Mouse (Mus musculus) heart, adult 2 months (tissue): ENCODE results near the gene Gm11037. TPM values are rescaled to one million over a fixed set of nuclear protein-coding genes. Genes with fewer than 3 reads are reported as not detected.

Experiments
- DNase-seq, 2 experiments: peaks; one replicate each; pipeline ENCODE4 v3.0.0; 2021
- H3K27ac ChIP-seq: fragments of 200-600 bp; 2 replicates; pipeline ENCODE4 v1.8.1; 2022
- H3K27me3 ChIP-seq: fragments of 200-500 bp; 2 replicates; pipeline ENCODE4 v1.6.1; 2012; ENCODE audit warnings: mild to moderate bottlenecking, low read length, inconsistent platforms, mixed read lengths; ENCODE audit not compliant: control insufficient read depth, insufficient read depth
- H3K36me3 ChIP-seq: fragments of 200-500 bp; 2 replicates; pipeline ENCODE4 v1.6.1; 2012; ENCODE audit warnings: low read length, inconsistent platforms; ENCODE audit not compliant: control insufficient read depth, insufficient read depth
- H3K4me1 ChIP-seq: fragments of 200-500 bp; 2 replicates; pipeline ENCODE4 v1.6.1; 2011; ENCODE audit warnings: low read length; ENCODE audit not compliant: control insufficient read depth, insufficient read depth
- H3K4me3 ChIP-seq: fragments of 200-600 bp; 2 replicates; pipeline ENCODE4 v1.8.1; 2022
- H3K79me2 ChIP-seq: fragments of 200-500 bp; replicated peaks from 2 replicates; pipeline ENCODE4 v1.6.1; 2012; ENCODE audit warnings: mild to moderate bottlenecking, inconsistent platforms, low read length, moderate library complexity, mixed read lengths; ENCODE audit not compliant: control insufficient read depth, insufficient read depth
- H3K9ac ChIP-seq: fragments of 200-500 bp; 2 replicates; pipeline ENCODE4 v1.6.1; 2012; ENCODE audit warnings: low read depth, mild to moderate bottlenecking, control low read depth, inconsistent platforms, low read length, mixed read lengths
- CTCF ChIP-seq: fragments of 200-600 bp; IDR thresholded peaks from 2 replicates; pipeline ENCODE4 v1.8.1; 2022; ENCODE audit warnings: antibody characterized with exemption, mild to moderate bottlenecking, moderate library complexity
- EP300 ChIP-seq: fragments of 200-500 bp; IDR thresholded peaks from 2 replicates; pipeline ENCODE4 v1.6.1; 2011; ENCODE audit warnings: low read depth, low read length, control low read depth; ENCODE audit not compliant: insufficient read depth
- POLR2A ChIP-seq: fragments of 200-500 bp; IDR thresholded peaks from 2 replicates; pipeline ENCODE4 v1.6.1; 2011; ENCODE audit warnings: mild to moderate bottlenecking, low read depth, low read length, control low read depth; ENCODE audit not compliant: insufficient read depth
- WGBS: fragments of 180-500 bp; shearing (Covaris S2); methylation state at CpG from one replicate; pipeline ENCODE4 v1.1.7; 2018; 5-methylcytosine and 5-hydroxymethylcytosine counted together
- intact Hi-C: fragments of 180-260 bp; cut with DNase I; formaldehyde crosslinking; loops from one replicate; pipeline ENCODE4 v1.15.1; 2025
- polyA plus RNA-seq: library from polyadenylated mRNA; depleted of rRNA; stranded (reverse); fragments of >200 nt; gene quantifications from 2 replicates; pipeline ENCODE4 v1.2.3, GENCODE M21; 2012
- total RNA-seq, 2 experiments: library from RNA; stranded (reverse); gene quantifications; 2 replicates each; pipeline ENCODE4 v1.2.3; 2021

Gene Gm11037
- total and polyA plus RNA-seq, 3 experiments: not detected

DNA sequence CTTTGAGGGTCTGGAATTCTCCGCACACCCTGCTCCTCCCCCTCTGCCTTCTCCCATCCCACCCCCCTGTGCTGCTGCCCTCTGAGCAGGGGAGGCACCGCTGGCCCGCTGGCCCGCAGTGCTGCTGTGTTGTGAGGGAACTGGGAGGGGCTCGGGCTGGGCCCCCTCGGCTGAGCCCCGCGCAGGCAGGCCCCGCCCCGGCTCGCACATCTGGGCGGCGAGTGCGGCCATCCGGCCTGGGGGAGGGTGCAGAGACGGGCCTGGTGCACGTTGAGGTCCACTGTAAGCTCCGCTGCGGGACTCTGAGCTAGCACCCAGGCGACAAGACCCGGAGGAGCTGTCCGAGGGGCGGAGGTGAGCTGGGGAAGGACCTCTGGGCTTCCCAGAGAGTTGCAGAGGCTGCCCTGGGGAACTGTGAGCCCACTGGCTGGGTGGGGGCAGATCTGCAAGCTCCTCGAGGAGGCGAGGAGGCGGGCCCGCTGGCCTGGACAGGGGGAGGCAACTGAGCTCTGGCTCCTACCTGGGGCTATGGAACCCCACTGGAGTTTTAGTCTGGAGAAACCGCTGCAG lies 6.1 kb upstream of the Gm11037 start, which contains the start of gene Hspa12b:
Gene Hspa12b, plus strand, starts transcription at position 120 of the 570 bp plus-strand sequence.
- peak within 1 kb of the TSS; percentile 81 for H3K4me3 ChIP-seq
- TF ChIP-seq CTCF (no peak), POLR2A (peak; percentile 88; the same call in 1 of the 2 replicates), EP300 (0 out of 2 replicates have a peak, but pooled peaks have one; percentile 36)
- H3K9ac ChIP-seq: peak within 1 kb of the TSS; percentile 75
- intact Hi-C loops: no loop called here
- no peaks in the 10 kb centered on the region for H3K27me3 ChIP-seq
- peak within 1 kb of the TSS; percentile 97 for H3K27ac ChIP-seq
- no peaks in the 10 kb centered on the region for H3K79me2 ChIP-seq
- peaks cover 2% of the 10 kb centered on the region; the same call in 1 of the 2 replicates for H3K36me3 ChIP-seq
- peak; percentile 87 to 88 for DNase-seq
- WGBS: 4% methylated on average over 28 of the region's 28 CpGs
- H3K4me1 ChIP-seq: peaks cover 24% of the 10 kb centered on the region

- TF ChIP-seq POLR2A (peak; percentile 66), CTCF (no peak), EP300 (no peak)
- Histone ChIP-seq H3K9ac (peak overlapping the region; percentile 75), H3K36me3 (peaks cover 6% of the 10 kb centered on the region; the same call in 1 of the 2 replicates), H3K79me2 (no peaks in the 10 kb centered on the region), H3K4me3 (peak overlapping the region; percentile 81), H3K27ac (peak overlapping the region; percentile 97), H3K27me3 (no peaks in the 10 kb centered on the region), H3K4me1 (peaks cover 24% of the 10 kb centered on the region)
- WGBS: 49% methylated on average over 5 of the region's 5 CpGs
- DNase-seq: peak; percentile 55 to 62
- intact Hi-C loops: no loop called here
Observed at GRCm38 (mm10) chr2:131128211-131128610, 5.1 kb upstream of the Gm11037 start.

DNA sequence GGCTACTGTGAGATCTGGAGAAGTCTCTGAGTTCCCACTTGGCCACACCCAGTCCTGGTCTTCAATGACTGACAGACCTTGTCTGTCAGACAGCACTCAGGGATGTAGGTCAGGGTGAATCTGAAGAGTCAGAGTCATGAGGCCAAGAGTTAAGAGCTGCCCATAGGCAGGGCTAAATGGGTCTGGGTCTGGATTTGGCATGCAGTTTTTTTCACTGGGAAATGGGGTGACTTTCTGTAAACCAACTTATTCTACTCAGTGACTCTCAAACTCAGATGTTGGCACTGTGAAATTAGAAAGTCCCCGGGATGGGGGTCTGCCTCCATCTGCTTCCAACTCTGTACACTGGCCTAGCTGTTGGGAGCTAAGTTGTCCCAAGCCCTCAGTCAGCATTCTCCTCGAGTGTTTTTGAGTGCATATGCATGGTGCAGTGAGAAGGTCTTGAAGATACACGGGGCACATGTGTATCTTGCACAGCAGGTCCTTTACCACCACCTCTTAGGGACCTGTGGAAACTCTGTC lies 4.6 kb upstream of the Gm11037 start:
- Histone ChIP-seq H3K36me3 (peaks cover 10% of the 10 kb centered on the region), H3K27me3 (no peaks in the 10 kb centered on the region), H3K4me1 (peaks cover 24% of the 10 kb centered on the region), H3K4me3 (peak overlapping the region; percentile 81), H3K9ac (peak overlapping the region; percentile 75), H3K79me2 (no peaks in the 10 kb centered on the region), H3K27ac (peak overlapping the region; percentile 97)
- intact Hi-C loops: no loop called here
- peak in 1 of 2 experiments; percentile 31 for DNase-seq
- TF ChIP-seq EP300 (no peak), CTCF (no peak), POLR2A (no peak)
- WGBS: 48% methylated on average over 3 of the region's 3 CpGs

DNA sequence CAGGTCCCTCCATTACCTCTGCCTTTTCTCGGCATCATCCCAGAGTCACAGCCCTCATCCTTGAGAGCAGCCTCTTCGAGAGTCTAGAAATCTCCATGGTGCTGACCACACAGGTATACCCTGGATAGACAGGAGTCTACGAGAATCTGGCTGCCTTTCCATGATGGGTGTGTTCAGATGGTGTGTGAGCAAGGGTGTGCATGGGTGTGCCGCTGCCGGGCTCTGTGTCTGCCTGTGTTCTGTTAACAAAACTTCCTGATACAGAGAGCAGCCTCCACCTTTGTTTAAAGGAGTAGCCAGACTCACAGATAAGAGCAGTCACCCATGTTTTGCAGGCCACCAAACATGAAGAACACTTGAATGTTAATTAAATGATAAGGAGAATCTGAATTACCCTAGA lies 3.5 kb upstream of the Gm11037 start:
- no peaks in the 10 kb centered on the region for H3K27me3 ChIP-seq
- H3K27ac ChIP-seq: peak overlapping the region; percentile 97
- peaks cover 26% of the 10 kb centered on the region for H3K4me1 ChIP-seq
- TF ChIP-seq POLR2A (peak; percentile 59), CTCF (no peak)
- WGBS: 46% methylated on average over 5 of the region's 5 CpGs
- no peaks in the 10 kb centered on the region for H3K79me2 ChIP-seq
- peak overlapping the region; percentile 30; the same call in 1 of the 2 replicates for H3K9ac ChIP-seq
- peaks cover 18% of the 10 kb centered on the region for H3K36me3 ChIP-seq
- peak; percentile 54 to 55 for DNase-seq
- H3K4me3 ChIP-seq: peak overlapping the region; percentile 81
- intact Hi-C loops: no loop called here

GRCm38 (mm10) chr2:131130849-131131248 lies 2.4 kb upstream of the Gm11037 start:
- DNase-seq: no peak
- WGBS: 82% methylated on average over 2 of the region's 2 CpGs
- H3K27ac ChIP-seq: peak overlapping the region; percentile 75
- peaks cover 30% of the 10 kb centered on the region for H3K4me1 ChIP-seq
- no peak overlapping the region; the same call in 1 of the 2 replicates for H3K4me3 ChIP-seq
- peaks cover 21% of the 10 kb centered on the region for H3K36me3 ChIP-seq
- no peaks in the 10 kb centered on the region for H3K27me3 ChIP-seq
- H3K79me2 ChIP-seq: no peaks in the 10 kb centered on the region
- H3K9ac ChIP-seq: no peak overlapping the region
- TF ChIP-seq EP300: no peak
- no peak for TF ChIP-seq CTCF
- no peak for TF ChIP-seq POLR2A
- intact Hi-C loops: no loop called here

GRCm38 (mm10) chr2:131132111-131132888 lies 997 bp upstream of the Gm11037 start:
- no peaks in the 10 kb centered on the region for H3K27me3 ChIP-seq
- H3K4me1 ChIP-seq: peaks cover 24% of the 10 kb centered on the region
- H3K36me3 ChIP-seq: peaks cover 28% of the 10 kb centered on the region
- no peaks in the 10 kb centered on the region for H3K79me2 ChIP-seq
- no peak for TF ChIP-seq EP300
- TF ChIP-seq POLR2A: no peak
- TF ChIP-seq CTCF: no peak
- peak in 1 of 2 experiments; percentile 2 for DNase-seq
- WGBS: 59% methylated on average over 10 of the region's 10 CpGs
- intact Hi-C loops: no loop called here
- peak overlapping the region; percentile 12; the same call in 1 of the 2 replicates for H3K4me3 ChIP-seq
- H3K27ac ChIP-seq: peak overlapping the region; percentile 75
- no peak overlapping the region for H3K9ac ChIP-seq
